Mouse (Mus musculus) liver, adult 2 months (tissue): ENCODE data around the gene Gm33543.

ENCODE experiments used
- CTCF ChIP-seq: fragments of 200-500 bp; IDR thresholded peaks from 2 replicates; pipeline ENCODE4 v1.5.1; 2011; ENCODE audit warnings: low read depth, low read length, control low read depth
- POLR2A ChIP-seq: fragments of 200-500 bp; IDR thresholded peaks from 2 replicates; pipeline ENCODE4 v1.6.1; 2011; ENCODE audit warnings: low read length, control low read depth; ENCODE audit not compliant: insufficient read depth; ENCODE audit errors: extremely low read depth

DNA sequence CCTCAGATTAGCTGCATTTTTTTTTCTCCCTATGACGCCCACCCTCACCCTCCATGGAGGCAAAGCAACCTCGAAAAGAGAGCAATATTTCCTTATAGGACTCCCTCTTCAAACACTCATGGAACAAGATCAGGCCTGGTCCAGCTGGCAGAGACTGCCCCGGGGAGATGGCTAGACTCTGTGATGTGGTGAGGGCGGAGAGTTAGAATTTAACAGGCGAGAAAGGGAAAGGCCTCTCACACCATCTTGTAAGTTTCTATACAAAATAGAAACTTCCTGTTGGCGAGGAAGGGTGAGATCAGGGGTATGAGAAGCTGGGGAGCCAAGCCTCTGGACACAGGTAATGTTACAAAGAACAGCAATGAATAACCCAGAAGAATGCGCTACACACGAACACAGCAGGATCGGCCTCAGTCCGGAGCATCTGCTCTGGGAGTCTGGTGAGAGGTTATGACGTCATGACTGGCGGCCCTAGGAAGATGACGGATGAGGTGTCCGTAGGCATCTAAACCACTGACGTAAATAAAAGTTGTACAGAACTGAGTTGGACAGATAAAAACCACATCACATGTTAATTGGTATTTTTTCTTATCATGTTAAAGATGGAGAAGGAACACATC is 64.9 kb downstream of the Gm33543 start:
- TF ChIP-seq CTCF (no peak), POLR2A (no peak)
